Comparison of ENCODE assay signal across 10 mouse cellular contexts in the genomic region with DNA sequence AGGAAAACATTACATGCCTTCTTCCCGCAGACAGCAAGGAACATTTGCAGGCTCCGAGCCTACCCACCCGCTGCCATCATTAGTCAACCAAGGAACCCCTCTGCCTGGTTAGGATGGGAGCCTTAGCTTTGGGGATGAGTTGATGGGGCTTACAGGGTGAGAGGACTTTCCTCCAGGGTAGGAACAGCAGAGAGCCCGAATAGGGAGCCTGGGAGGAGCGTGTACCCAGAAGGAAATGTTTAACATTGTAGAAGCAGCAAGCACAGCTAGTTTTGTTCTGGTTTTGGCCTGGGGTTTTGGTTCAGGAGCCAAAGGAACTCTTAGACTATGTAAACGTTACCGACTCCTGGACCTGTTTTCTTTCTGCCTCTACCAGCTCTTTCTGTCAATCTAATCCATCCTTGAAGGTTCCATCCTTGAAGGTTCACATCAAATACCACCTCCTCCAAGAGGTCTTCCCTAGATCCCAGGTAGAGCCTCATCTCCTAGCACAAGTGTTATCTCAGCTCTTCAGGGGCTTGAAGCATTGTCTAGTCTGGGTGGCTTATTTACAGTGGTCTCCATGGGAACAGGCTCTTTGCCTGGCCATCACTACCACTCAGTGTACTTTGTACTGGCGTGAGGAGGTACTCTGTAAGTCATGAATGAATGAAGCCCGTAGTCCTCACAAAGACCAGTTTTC. TPM values are rescaled to one million over a fixed set of nuclear protein-coding genes. Genes with fewer than 3 reads are reported as not detected.
DNase-seq lines count a peak whose midpoint lies in the region; ATAC-seq and TF ChIP-seq lines count a peak whose summit lies in the region.
"Had no signal": no experiment of that assay in that cellular context is flagged by ENCODE, and none has a peak within 500 bp of the region (broad histone marks: within the 10 kb centered on the region; RNA-seq: fewer than 3 reads in every experiment).

No protein-coding gene starts in this region.

- H3K4me1 ChIP-seq in kidney, embryonic 16.5 days (ENCODE audit: insufficient read depth, low read length), result peaks cover 14% of the 10 kb centered on the region
- H3K4me1 ChIP-seq in embryonic facial prominence, embryonic 14.5 days (ENCODE audit: control insufficient read depth, insufficient read depth, low read length), result peaks cover 18% of the 10 kb centered on the region; the same call in 1 of the 2 replicates
- peaks cover 5% of the 10 kb centered on the region; the same call in 1 of the 2 replicates for H3K4me1 ChIP-seq in thymus, adult 2 months (replicated peaks; ENCODE audit: control insufficient read depth, insufficient read depth, low read length)

- H3K4me3 ChIP-seq in kidney, embryonic 16.5 days (ENCODE audit: low read length), result no peak overlapping the region
- peak overlapping the region; percentile 52; the same call in 1 of the 2 replicates for H3K4me3 ChIP-seq in embryonic facial prominence, embryonic 14.5 days (ENCODE audit: low read depth, low read length)
- no peak overlapping the region for H3K4me3 ChIP-seq in thymus, adult 2 months (ENCODE audit: control insufficient read depth, insufficient read depth, low read length)

- no peak for TF ChIP-seq POLR2A in thymus, adult 2 months (IDR thresholded peaks at IDR 0.05; ENCODE audit: control insufficient read depth, extremely low read depth, insufficient read depth, low read length, poor library complexity)

- H3K27ac ChIP-seq in kidney, embryonic 16.5 days (ENCODE audit: low read length), result no peak overlapping the region
- H3K27ac ChIP-seq in embryonic facial prominence, embryonic 14.5 days (replicated peaks; ENCODE audit: low read depth, low read length), result no peak overlapping the region
- no peak overlapping the region for H3K27ac ChIP-seq in thymus, adult 2 months (ENCODE audit: control insufficient read depth, insufficient read depth, low read length)

- H3K9ac ChIP-seq in kidney, embryonic 16.5 days (replicated peaks; ENCODE audit: low read length), result no peak overlapping the region
- H3K9ac ChIP-seq in embryonic facial prominence, embryonic 14.5 days (ENCODE audit: low read depth, low read length), result peak overlapping the region; percentile 22; the same call in 1 of the 2 replicates

- H3K36me3 ChIP-seq in kidney, embryonic 16.5 days (ENCODE audit: insufficient read depth, low read length), result no peaks in the 10 kb centered on the region
- no peaks in the 10 kb centered on the region for H3K36me3 ChIP-seq in embryonic facial prominence, embryonic 14.5 days (ENCODE audit: control insufficient read depth, insufficient read depth, low read length)
- H3K36me3 ChIP-seq in thymus, adult 2 months (ENCODE audit: control insufficient read depth, insufficient read depth, low read length), result no peaks in the 10 kb centered on the region

- DNase-seq in kidney, postnatal 4 days, result no peak
- no peak for DNase-seq in embryonic facial prominence, embryonic 14.5 days (ENCODE audit: low spot score)
- peak; percentile 3 for DNase-seq in heart, postnatal 4 days
- DNase-seq in lung, postnatal 36 days, result peak; percentile 13
- no peak for DNase-seq in thymus, postnatal 25 days
- DNase-seq in thymus, adult 2 months, result no peak
- DNase-seq in adrenal gland, postnatal 10 days, result no peak
- DNase-seq: cerebellum, adult 9-10 months; kidney, adult 9 months had no signal

- TF ChIP-seq CTCF in thymus, adult 2 months (IDR thresholded peaks at IDR 0.05; ENCODE audit: borderline replicate concordance, control insufficient read depth, extremely low read depth, insufficient read depth, low read length, poor library complexity), result no peak

- peak overlapping the region; percentile 33; the same call in 1 of the 2 replicates for H3K4me2 ChIP-seq in kidney, embryonic 16.5 days (replicated peaks; ENCODE audit: low read depth, low read length)
- peak overlapping the region; percentile 68 for H3K4me2 ChIP-seq in embryonic facial prominence, embryonic 14.5 days (ENCODE audit: low read depth, low read length)

- WGBS in kidney, embryonic 16.5 days, result 66% methylated on average over 9 of the region's 9 CpGs
- WGBS in embryonic facial prominence, embryonic 14.5 days, result 71% methylated on average over 9 of the region's 9 CpGs
- 93% methylated on average over 9 of the region's 9 CpGs for WGBS in thymus, adult 2 months

- 0 out of 2 replicates have a peak, but pooled peaks cover under 1% of the 10 kb centered on the region for H3K9me3 ChIP-seq in kidney, embryonic 16.5 days (ENCODE audit: low read length)
- no peaks in the 10 kb centered on the region for H3K9me3 ChIP-seq in embryonic facial prominence, embryonic 14.5 days (ENCODE audit: control insufficient read depth, low read length)

- no peak for ATAC-seq in kidney, embryonic 16.5 days (ENCODE audit: low FRiP score, low TSS enrichment)
- ATAC-seq in embryonic facial prominence, embryonic 14.5 days (ENCODE audit: low read depth), result no peak

- peaks cover 3% of the 10 kb centered on the region; the same call in 1 of the 2 replicates for H3K27me3 ChIP-seq in kidney, embryonic 16.5 days (ENCODE audit: insufficient read depth, low read length)
- no peaks in the 10 kb centered on the region for H3K27me3 ChIP-seq in embryonic facial prominence, embryonic 14.5 days (replicated peaks; ENCODE audit: control insufficient read depth, insufficient read depth, low read length)
- H3K27me3 ChIP-seq in thymus, adult 2 months (ENCODE audit: control insufficient read depth, insufficient read depth, low read length), result peaks cover 7% of the 10 kb centered on the region; the same call in 1 of the 2 replicates

RNA-seq across cellular contexts. Expression of gene Olfml2b, which starts 2.4 kb away (rescaled TPM):
- polyA plus RNA-seq in kidney, embryonic 16.5 days (2015; fragmentation: Nextera tagmentation; extraction: Ambion mirVana), result 10.8 and 13.1 TPM in 2 replicates
- polyA plus RNA-seq in embryonic facial prominence, embryonic 14.5 days (2014; fragmentation: Nextera tagmentation; extraction: Ambion mirVana), result 43.7 and 46.6 TPM in 2 replicates
- total RNA-seq in heart, postnatal 4 days (2021), result 10 to 100 TPM; 53.6 to 56.8 TPM
- polyA plus RNA-seq in thymus, adult 2 months (2012; rRNA removed), result 3.9 and 4.8 TPM in 2 replicates
- 10 to 100 TPM; 16.0 to 17.9 TPM for total RNA-seq in adrenal gland, postnatal 10 days (2021)

RNA-seq across cellular contexts. Expression of gene Nos1ap, which starts 57.1 kb away (rescaled TPM):
- 18.0 and 24.1 TPM in 2 replicates for polyA plus RNA-seq in kidney, embryonic 16.5 days (2015; fragmentation: Nextera tagmentation; extraction: Ambion mirVana)
- polyA plus RNA-seq in embryonic facial prominence, embryonic 14.5 days (2014; fragmentation: Nextera tagmentation; extraction: Ambion mirVana), result 6.6 and 7.7 TPM in 2 replicates
- 10 to 100 TPM; 19.9 to 20.0 TPM for total RNA-seq in heart, postnatal 4 days (2021)
- polyA plus RNA-seq in thymus, adult 2 months (2012; rRNA removed), result 3.1 and 3.3 TPM in 2 replicates
- total RNA-seq in adrenal gland, postnatal 10 days (2021), result 10 to 100 TPM; 14.5 to 20.1 TPM

Comparison
In these comparisons a context has a peak if more than half of its experiments do, and no peak if none do; other contexts are left out.
1. DNase-seq: peak in heart, postnatal 4 days (single experiment) and lung, postnatal 36 days (single experiment); none in kidney, postnatal 4 days (0 of 2), embryonic facial prominence, embryonic 14.5 days (single experiment), thymus, postnatal 25 days (single experiment), thymus, adult 2 months (single experiment) and adrenal gland, postnatal 10 days (single experiment).